Mouse (Mus musculus): Measurements from ENCODE around the gene Krtap4-2. TPM values are rescaled to one million over a fixed set of nuclear protein-coding genes. Genes with fewer than 3 reads are reported as not detected.
"Not testable (repeated sequence)": the region's sequence is repeated elsewhere in the genome, so short reads cannot be mapped to it uniquely, and the experiment has no call there.

Krtap4-2 gene
- polyA plus RNA-seq, 1 experiment: not detected

DNA sequence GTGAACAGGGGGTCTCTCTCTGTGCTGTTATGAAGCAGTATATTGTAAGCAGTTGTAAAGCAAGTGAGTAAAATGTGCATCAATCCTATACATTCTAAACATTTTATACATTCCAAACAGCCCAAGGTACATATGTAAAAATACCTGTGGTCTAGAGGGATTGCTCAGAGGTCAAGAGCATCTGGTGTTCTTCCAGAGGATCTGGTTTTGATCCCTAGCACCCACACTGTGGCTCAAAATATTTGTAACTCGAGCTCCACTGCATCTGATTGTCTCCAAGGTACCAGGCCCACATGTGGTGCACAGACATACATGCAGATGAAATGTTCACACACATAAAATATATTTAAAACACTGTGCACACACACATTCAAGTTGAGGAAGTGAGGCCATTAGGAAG, 6.0 kb upstream of the Krtap4-2 start:
- Histone ChIP-seq H3K4me1 (ENCODE audit: control insufficient read depth, insufficient read depth, low read length) (peaks cover 3% of the 10 kb centered on the region; the same call in 1 of the 2 replicates), H3K4me3 (ENCODE audit: insufficient read depth, low read length) (no peak overlapping the region), H3K27ac (ENCODE audit: insufficient read depth, low read length) (no peak overlapping the region)
- TF ChIP-seq POLR2A (IDR thresholded peaks at IDR 0.05; ENCODE audit: low read depth, low read length) (no peak), CTCF (IDR thresholded peaks at IDR 0.05; ENCODE audit: borderline replicate concordance, insufficient read depth, low read length) (no peak)

GRCm38 (mm10) chr11:99637086-99637485, 2.2 kb upstream of the Krtap4-2 start:
- TF ChIP-seq CTCF (IDR thresholded peaks at IDR 0.05; ENCODE audit: borderline replicate concordance, insufficient read depth, low read length) (no peak), POLR2A (IDR thresholded peaks at IDR 0.05; ENCODE audit: low read depth, low read length) (no peak)

DNA sequence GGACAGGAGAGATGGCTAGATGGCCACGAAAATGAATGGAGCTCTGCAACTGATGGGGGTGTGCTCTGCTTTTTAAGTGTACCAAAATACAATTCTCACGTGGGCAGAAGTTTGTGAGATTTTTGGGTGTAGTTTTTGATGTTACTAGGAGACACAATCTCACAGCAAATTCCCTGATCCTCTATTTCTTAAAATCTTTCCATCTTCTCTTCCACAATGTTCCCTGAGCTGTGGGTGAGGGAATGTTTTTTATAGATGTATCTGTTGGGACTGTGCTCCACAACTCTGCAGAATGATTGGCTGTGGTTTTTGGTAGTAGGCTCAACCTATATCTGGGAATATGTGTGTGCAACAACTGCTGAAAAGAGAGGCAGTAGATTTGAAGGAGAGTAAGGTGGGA, 1.6 kb downstream of the Krtap4-2 start:
- Histone ChIP-seq H3K4me1 (ENCODE audit: control insufficient read depth, insufficient read depth, low read length) (peaks cover 1% of the 10 kb centered on the region; the same call in 1 of the 2 replicates), H3K27ac (ENCODE audit: insufficient read depth, low read length) (no peak overlapping the region), H3K4me3 (ENCODE audit: insufficient read depth, low read length) (no peak overlapping the region)
- TF ChIP-seq CTCF (IDR thresholded peaks at IDR 0.05; ENCODE audit: borderline replicate concordance, insufficient read depth, low read length): no peak
- TF ChIP-seq POLR2A (IDR thresholded peaks at IDR 0.05; ENCODE audit: low read depth, low read length): no peak

More at GRCm38 (mm10) chr11:99637086-99637485, 2.2 kb upstream of the Krtap4-2 start:
- no peak overlapping the region for H3K27ac ChIP-seq (ENCODE audit: insufficient read depth, low read length)
- H3K4me3 ChIP-seq (ENCODE audit: insufficient read depth, low read length): no peak overlapping the region
- peaks cover 3% of the 10 kb centered on the region; the same call in 1 of the 2 replicates for H3K4me1 ChIP-seq (ENCODE audit: control insufficient read depth, insufficient read depth, low read length)

DNA sequence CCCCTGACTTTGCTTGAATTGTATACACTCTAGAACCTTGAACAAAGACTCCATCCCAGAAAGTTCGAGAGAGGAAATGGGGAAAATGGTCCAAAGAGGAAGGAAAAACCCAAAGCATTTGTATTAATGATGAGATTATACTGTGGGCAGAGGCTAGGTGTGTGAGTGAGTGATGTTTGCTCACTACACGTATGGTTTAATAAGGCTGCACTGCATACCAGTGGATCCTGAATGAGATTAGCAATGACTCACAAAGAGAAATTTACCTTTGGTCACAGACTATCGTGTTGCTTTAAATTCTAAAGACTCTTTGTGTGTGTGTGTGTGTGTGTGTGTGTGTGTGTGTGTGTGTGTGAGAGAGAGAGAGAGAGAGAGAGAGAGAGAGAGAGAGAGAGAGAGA, 4.0 kb downstream of the Krtap4-2 start:
- Histone ChIP-seq H3K4me1 (ENCODE audit: control insufficient read depth, insufficient read depth, low read length) (no peaks in the 10 kb centered on the region), H3K27ac (ENCODE audit: insufficient read depth, low read length) (no peak overlapping the region), H3K4me3 (ENCODE audit: insufficient read depth, low read length) (no peak overlapping the region)
- TF ChIP-seq CTCF (IDR thresholded peaks at IDR 0.05; ENCODE audit: borderline replicate concordance, insufficient read depth, low read length): no peak
- no peak for TF ChIP-seq POLR2A (IDR thresholded peaks at IDR 0.05; ENCODE audit: low read depth, low read length)

DNA sequence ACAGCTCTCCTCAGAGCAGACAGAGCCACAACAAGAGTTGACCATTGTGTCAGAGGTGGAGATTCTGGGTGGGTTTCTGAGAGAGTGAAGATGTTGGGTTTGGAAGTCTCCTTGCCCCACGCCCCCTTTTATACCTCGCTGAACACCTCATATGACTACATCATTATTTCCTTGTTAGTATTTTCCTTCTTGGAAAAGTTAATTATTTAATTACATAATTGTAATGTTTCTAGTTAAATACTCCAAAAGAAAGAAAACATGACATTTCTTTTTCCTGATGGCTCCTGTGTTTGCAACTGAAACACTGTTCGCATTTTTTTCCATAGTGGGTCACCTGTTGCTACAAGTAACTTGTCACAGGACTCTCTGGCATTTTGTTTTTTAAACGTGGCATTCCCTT, 6.7 kb downstream of the Krtap4-2 start, which contains the start of gene Krtap4-1:
TSS of gene Krtap4-1 (minus strand) at position 101 of the 400 bp plus-strand sequence.
- Histone ChIP-seq H3K27ac (ENCODE audit: insufficient read depth, low read length) (no peak within 1 kb of the TSS), H3K4me3 (ENCODE audit: insufficient read depth, low read length) (no peak within 1 kb of the TSS), H3K4me1 (ENCODE audit: control insufficient read depth, insufficient read depth, low read length) (no peaks in the 10 kb centered on the region)
- TF ChIP-seq POLR2A (IDR thresholded peaks at IDR 0.05; ENCODE audit: low read depth, low read length) (no peak), CTCF (IDR thresholded peaks at IDR 0.05; ENCODE audit: borderline replicate concordance, insufficient read depth, low read length) (no peak)

DNA sequence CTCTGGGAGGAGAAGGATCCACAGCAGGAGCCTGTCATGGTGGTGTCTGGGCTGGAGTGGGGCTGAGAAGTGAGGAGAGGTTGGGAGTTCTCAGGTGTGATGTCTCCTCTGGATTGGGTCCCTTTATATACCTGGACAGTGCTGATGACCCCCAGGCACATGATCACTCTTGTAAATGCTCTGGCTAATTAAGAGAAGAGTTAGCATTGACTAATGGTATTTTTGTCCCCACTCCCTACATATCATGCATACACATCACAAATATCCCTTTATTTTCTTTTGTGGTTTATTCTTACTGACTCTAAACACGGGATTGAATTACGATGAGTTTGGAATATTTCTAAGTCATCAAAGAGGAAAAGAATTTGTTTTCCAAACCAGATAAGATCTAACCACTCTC, 14.5 kb downstream of the Krtap4-2 start, which contains the start of gene Gm11562:
TSS of gene Gm11562 (minus strand) at position 101 of the 400 bp plus-strand sequence.
- Histone ChIP-seq H3K4me1 (ENCODE audit: control insufficient read depth, insufficient read depth, low read length) (no peaks in the 10 kb centered on the region; the same call in 1 of the 2 replicates), H3K27ac (ENCODE audit: insufficient read depth, low read length) (no peak within 1 kb of the TSS), H3K4me3 (ENCODE audit: insufficient read depth, low read length) (no peak within 1 kb of the TSS)
- TF ChIP-seq CTCF (IDR thresholded peaks at IDR 0.05; ENCODE audit: borderline replicate concordance, insufficient read depth, low read length): no peak
- no peak for TF ChIP-seq POLR2A (IDR thresholded peaks at IDR 0.05; ENCODE audit: low read depth, low read length)

DNA sequence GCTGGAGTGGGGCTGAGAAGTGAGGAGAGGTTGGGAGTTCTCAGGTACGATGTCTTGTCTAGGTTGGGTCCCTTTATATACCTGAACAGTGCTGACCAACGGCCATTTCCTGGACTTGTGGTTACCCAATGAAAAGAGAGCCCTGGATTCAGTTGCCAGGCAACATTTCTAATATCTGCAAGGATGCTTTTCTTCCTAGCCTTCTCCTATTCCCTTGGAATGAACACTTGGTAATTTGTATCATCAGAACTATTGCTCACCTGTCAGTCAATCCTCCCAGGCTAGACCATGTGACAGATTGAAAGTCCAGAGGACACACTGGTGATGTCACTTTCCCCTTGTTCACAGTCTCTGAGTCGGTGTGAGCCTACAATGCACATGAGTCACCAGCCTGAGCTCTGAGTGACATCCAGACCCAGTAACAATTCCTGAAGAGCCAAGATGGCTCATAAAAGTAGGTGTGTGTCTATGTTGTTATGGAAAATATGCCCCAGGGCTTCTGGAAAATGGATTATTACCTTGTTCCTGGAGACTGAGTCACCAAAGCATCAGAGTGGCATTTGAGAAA, 20.0 kb downstream of the Krtap4-2 start, which contains the start of gene Krtap2-4:
TSS of gene Krtap2-4 (minus strand) at position 51 of the 568 bp plus-strand sequence.
- no peak for TF ChIP-seq POLR2A (IDR thresholded peaks at IDR 0.05; ENCODE audit: low read depth, low read length)
- no peak for TF ChIP-seq CTCF (IDR thresholded peaks at IDR 0.05; ENCODE audit: borderline replicate concordance, insufficient read depth, low read length)
- Histone ChIP-seq H3K4me3 (ENCODE audit: insufficient read depth, low read length) (no peak within 1 kb of the TSS), H3K27ac (ENCODE audit: insufficient read depth, low read length) (no peak within 1 kb of the TSS), H3K4me1 (ENCODE audit: control insufficient read depth, insufficient read depth, low read length) (0 out of 2 replicates have a peak, but pooled peaks cover 3% of the 10 kb centered on the region)

DNA sequence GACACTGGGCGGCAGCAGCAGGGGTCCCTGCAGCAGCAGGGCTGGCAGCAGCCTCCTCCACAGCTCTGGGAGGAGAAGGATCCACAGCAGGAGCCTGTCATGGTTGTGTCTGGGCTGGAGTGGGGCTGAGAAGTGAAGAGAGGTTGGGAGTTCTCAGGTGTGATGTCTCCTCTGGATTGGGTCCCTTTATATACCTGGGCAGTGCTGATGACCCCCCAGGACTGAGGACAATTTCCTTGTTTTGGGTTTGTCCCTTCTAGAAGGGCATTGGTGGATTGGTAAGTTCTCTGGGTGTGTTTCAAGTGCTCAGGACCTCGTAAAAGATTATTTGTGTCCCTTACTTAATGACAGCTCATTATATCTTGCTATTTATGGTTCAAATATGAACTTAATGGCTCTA, 24.8 kb downstream of the Krtap4-2 start, which contains the start of gene Gm11937:
TSS of gene Gm11937 (minus strand) at position 101 of the 400 bp plus-strand sequence.
- not testable (repeated sequence) for H3K27ac ChIP-seq (ENCODE audit: insufficient read depth, low read length); H3K4me3 ChIP-seq (ENCODE audit: insufficient read depth, low read length)

GRCm38 (mm10) chr11:99609126-99609525, 25.8 kb downstream of the Krtap4-2 start:
- TF ChIP-seq POLR2A (IDR thresholded peaks at IDR 0.05; ENCODE audit: low read depth, low read length): no peak
- no peak for TF ChIP-seq CTCF (IDR thresholded peaks at IDR 0.05; ENCODE audit: borderline replicate concordance, insufficient read depth, low read length)
- Histone ChIP-seq H3K4me1 (ENCODE audit: control insufficient read depth, insufficient read depth, low read length) (no peaks in the 10 kb centered on the region), H3K27ac (ENCODE audit: insufficient read depth, low read length) (no peak overlapping the region), H3K4me3 (ENCODE audit: insufficient read depth, low read length) (no peak overlapping the region)

More for the DNA sequence above, 24.8 kb downstream of the Krtap4-2 start, which contains the start of gene Gm11937:
- H3K4me1 ChIP-seq (ENCODE audit: control insufficient read depth, insufficient read depth, low read length): not testable (repeated sequence)

DNA sequence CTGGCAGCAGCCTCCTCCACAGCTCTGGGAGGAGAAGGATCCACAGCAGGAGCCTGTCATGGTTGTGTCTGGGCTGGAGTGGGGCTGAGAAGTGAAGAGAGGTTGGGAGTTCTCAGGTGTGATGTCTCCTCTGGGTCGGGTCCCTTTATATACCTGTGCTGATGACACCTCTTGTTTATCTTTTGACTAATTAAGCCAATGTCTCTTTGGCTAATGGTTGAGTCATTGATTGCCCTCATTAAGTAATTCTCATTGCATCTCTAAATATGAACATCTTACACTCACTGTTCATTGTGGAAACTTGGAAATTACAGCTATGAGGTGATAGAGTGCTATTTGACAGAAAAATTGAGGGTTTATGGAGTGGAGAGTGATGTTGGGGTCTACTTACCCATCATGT, 31.7 kb downstream of the Krtap4-2 start, which contains the start of gene Gm11938:
TSS of gene Gm11938 (minus strand) at position 101 of the 400 bp plus-strand sequence.
- not testable (repeated sequence) for H3K4me1 ChIP-seq (ENCODE audit: control insufficient read depth, insufficient read depth, low read length); H3K4me3 ChIP-seq (ENCODE audit: insufficient read depth, low read length); H3K27ac ChIP-seq (ENCODE audit: insufficient read depth, low read length)

DNA sequence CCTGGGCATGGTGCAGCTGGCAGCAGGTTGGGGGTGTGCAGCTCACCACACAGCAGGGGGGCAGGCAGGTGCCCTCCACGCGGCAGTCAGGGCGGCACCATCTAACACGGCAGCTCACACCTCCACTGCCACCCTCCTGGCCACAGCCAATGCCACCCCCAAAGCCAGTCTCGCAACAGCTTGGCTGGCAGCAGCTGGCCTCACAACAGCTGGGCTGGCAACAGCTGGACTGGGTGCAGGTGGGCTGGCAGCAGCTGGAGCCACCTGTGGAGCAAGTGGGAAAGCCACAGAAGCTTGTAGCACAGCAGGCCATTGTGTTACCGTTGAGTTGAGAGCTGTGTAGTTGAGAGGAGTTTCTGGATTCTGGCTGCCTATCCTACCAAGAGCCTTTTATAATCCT, 37.1 kb downstream of the Krtap4-2 start, which contains the start of gene Krtap9-3:
TSS of gene Krtap9-3 (minus strand) at position 364 of the 400 bp plus-strand sequence.
- H3K27ac ChIP-seq (ENCODE audit: insufficient read depth, low read length); H3K4me3 ChIP-seq (ENCODE audit: insufficient read depth, low read length); H3K4me1 ChIP-seq (ENCODE audit: control insufficient read depth, insufficient read depth, low read length): not testable (repeated sequence)
